Mouse (Mus musculus) bone marrow, adult 2 months (tissue): Measurements from ENCODE around the gene Lrp2. TPM values are rescaled to one million over a fixed set of nuclear protein-coding genes. Genes with fewer than 3 reads are reported as not detected.

Experiments used
- H3K27ac ChIP-seq: fragments of 200-500 bp; 2 replicates; pipeline ENCODE4 v1.5.1; 2012; ENCODE audit warnings: low read depth, mild to moderate bottlenecking, control low read depth, inconsistent platforms, low read length; ENCODE audit not compliant: control insufficient read depth, poor library complexity, insufficient read depth
- H3K4me1 ChIP-seq: fragments of 200-500 bp; 2 replicates; pipeline ENCODE4 v1.6.1; 2011; ENCODE audit warnings: low read length; ENCODE audit not compliant: control insufficient read depth, insufficient read depth
- H3K4me3 ChIP-seq: fragments of 200-500 bp; replicated peaks from 2 replicates; pipeline ENCODE3; 2011; ENCODE audit warnings: mild to moderate bottlenecking, low read depth, low read length, control low read depth; ENCODE audit not compliant: control insufficient read depth
- CTCF ChIP-seq: fragments of 200-500 bp; IDR thresholded peaks from 2 replicates; pipeline ENCODE4 v1.5.1; 2011; ENCODE audit warnings: low read length, control low read depth; ENCODE audit not compliant: control insufficient read depth, insufficient read depth
- POLR2A ChIP-seq: fragments of 200-500 bp; IDR thresholded peaks from 2 replicates; pipeline ENCODE4 v1.6.1; 2011; ENCODE audit warnings: low read depth, mild to moderate bottlenecking, control low read depth, low read length, borderline replicate concordance; ENCODE audit not compliant: control insufficient read depth
- WGBS: fragments of 180-500 bp; shearing (Covaris S2); methylation state at CpG from one replicate; pipeline ENCODE4 v1.1.7; 2018; 5-methylcytosine and 5-hydroxymethylcytosine counted together
- polyA plus RNA-seq: library from polyadenylated mRNA; stranded (reverse); fragments of >200 nt; gene quantifications from 2 replicates; pipeline ENCODE4 v1.2.4, GENCODE M21; 2011; ENCODE audit warnings: low replicate concordance; ENCODE audit not compliant: missing spikeins, insufficient read depth, insufficient read length

Lrp2 gene
- polyA plus RNA-seq, 1 experiment: 0.35 TPM

DNA sequence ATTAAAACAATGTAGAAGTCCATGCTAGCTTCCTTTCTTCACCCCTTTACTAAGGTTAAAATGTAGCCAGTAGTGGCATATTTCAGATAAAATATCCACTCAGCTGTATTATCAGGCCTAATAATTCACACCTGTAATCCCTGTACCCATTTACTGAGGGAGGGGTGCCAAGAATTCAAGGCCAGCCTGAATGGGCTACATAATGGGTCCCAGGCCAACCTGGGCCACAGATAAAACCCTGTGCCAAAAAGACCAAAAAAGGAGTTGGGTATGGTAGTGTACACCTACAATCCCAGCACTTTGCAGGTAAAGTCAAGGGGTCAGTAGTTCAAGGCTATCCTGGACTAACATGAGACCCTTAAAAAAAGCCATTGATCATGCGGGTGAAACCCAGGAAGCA is 9.3 kb downstream of the Lrp2 start:
- Histone ChIP-seq H3K27ac (no peak overlapping the region), H3K4me1 (no peaks in the 10 kb centered on the region), H3K4me3 (no peak overlapping the region)
- TF ChIP-seq POLR2A: no peak
- no peak for TF ChIP-seq CTCF
- 85% methylated on average over 1 of the region's 1 CpGs for WGBS

DNA sequence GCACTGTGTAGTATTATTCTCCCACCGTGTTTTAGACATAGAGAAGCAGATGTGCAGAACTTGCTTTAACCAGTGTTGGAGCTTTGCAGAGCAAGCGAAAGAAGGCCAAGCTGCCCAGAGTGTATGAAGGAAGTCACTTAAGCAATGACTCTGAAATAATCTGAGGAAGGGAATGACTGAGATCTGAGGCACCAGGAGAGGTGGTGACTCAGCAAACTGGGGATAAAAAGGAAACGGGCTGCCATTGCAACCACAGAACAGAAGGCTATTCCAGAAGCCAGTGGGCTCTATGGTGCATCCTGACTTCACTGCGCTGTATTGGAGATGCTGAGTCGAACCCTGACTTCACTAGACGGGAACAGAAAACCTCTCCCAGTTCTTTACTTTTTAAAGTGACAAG is 10.9 kb downstream of the Lrp2 start:
- TF ChIP-seq CTCF (no peak), POLR2A (no peak)
- Histone ChIP-seq H3K27ac (no peak overlapping the region), H3K4me1 (no peaks in the 10 kb centered on the region), H3K4me3 (no peak overlapping the region)
- WGBS: 13% methylated on average over 6 of the region's 6 CpGs

DNA sequence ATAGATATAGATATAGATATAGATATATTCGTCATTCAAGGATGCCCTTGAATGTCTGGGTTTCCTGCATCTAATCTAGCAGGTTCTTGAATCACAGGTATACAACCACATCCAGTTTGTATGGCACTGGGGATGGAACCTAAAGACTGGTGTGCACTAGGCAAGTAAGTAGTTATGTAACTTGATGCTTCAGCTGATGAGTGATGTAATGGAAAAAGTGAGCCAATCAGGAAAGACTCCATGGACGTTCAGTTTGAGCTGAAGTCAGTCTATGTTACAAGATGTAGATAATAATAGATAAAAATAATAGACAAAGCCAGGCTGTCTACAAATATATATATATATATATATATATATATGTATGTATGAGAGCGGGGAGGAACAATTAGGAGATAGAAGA is 11.6 kb downstream of the Lrp2 start:
- Histone ChIP-seq H3K4me1 (no peaks in the 10 kb centered on the region), H3K27ac (no peak overlapping the region), H3K4me3 (no peak overlapping the region)
- TF ChIP-seq POLR2A: no peak
- no peak for TF ChIP-seq CTCF
- 62% methylated on average over 3 of the region's 3 CpGs for WGBS

DNA sequence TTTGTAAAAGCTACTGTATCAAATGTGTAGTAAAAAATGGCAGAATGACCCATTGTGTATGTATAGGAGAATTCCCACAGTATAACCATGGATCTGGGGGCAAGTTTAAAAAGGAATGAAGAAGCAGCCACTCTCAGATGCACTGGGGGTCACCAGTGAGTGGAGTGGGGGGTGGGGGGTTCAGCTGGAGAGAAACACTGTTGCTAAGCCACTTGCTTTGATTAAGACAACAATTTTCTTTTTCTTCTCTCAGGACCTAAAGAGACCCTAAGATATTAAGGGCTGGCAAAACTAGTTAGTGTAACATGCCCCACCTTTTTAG is 12.2 kb downstream of the Lrp2 start:
- Histone ChIP-seq H3K4me1 (no peaks in the 10 kb centered on the region), H3K4me3 (no peak overlapping the region), H3K27ac (no peak overlapping the region)
- TF ChIP-seq CTCF: no peak
- no peak for TF ChIP-seq POLR2A

GRCm38 (mm10) chr2:69573038-69573732 is 12.7 kb downstream of the Lrp2 start:
- no peak overlapping the region for H3K4me3 ChIP-seq
- H3K4me1 ChIP-seq: no peaks in the 10 kb centered on the region
- TF ChIP-seq CTCF: no peak
- no peak for TF ChIP-seq POLR2A
- no peak overlapping the region for H3K27ac ChIP-seq
- WGBS: 81% methylated on average over 5 of the region's 5 CpGs

DNA sequence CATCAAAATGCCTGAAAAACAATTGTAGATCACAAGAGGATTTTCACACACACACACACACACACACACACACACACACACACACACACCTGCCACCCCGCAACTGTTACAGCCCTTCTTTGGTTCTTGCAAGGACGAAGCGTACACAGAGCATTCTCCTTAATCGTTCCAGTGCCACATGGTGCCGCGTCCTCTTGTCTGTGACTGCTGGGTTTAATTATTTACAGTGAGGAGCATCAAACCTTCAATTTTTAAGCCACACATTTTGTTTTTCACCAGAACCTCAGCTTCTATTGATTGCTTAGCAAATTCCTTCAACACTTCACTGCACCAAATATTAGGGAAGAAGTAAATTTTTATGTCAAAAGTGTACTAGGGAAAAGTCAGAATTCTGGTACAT is 15.3 kb downstream of the Lrp2 start:
- 84% methylated on average over 6 of the region's 6 CpGs for WGBS
- TF ChIP-seq CTCF: no peak
- no peak for TF ChIP-seq POLR2A
- Histone ChIP-seq H3K27ac (no peak overlapping the region), H3K4me3 (no peak overlapping the region), H3K4me1 (no peaks in the 10 kb centered on the region)

DNA sequence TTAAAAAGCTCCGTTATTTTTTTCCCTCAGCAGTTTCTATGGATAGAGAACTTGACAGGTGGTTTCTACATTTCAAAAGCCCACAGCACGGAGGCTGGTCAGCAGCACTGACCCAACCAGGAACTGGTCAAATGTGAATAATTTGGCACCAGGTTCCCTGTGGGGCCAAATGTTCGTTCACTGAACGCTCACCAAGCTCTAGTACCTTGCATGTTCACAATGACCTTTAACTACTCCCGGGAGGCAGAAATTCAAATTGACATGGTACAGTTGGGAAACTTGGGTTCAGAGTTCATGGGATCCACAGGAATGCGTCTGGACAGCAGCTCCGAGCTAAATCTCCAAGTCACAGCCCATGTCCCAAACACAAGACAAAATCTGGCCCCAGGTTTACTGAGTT is 19.6 kb downstream of the Lrp2 start:
- Histone ChIP-seq H3K27ac (no peak overlapping the region), H3K4me3 (no peak overlapping the region), H3K4me1 (no peaks in the 10 kb centered on the region)
- TF ChIP-seq POLR2A (no peak), CTCF (no peak)
- WGBS: 75% methylated on average over 7 of the region's 7 CpGs

GRCm38 (mm10) chr2:69563492-69563891 is 22.4 kb downstream of the Lrp2 start:
- no peak for TF ChIP-seq CTCF
- no peak for TF ChIP-seq POLR2A
- WGBS: 44% methylated on average over 6 of the region's 6 CpGs
- Histone ChIP-seq H3K27ac (no peak overlapping the region), H3K4me1 (no peaks in the 10 kb centered on the region), H3K4me3 (no peak overlapping the region)

DNA sequence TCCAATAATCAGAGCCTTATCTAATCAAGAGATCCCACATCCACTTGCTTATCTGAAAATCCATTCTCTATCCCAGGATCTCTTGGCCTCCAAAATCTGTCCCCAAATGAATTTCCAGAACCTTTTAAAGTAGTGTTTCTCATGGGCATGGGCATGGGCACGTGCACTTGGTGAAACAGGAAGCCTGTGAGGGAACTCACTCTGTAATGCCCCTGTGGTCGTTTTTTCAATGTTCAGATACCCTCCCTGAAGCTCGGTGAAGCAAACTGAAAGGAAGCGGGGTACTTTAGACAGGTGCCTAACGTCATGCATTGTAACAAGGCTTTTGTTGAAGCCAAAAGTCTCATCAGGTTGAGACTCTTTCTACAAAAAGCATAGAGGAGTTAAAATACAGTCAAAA is 23.1 kb downstream of the Lrp2 start:
- Histone ChIP-seq H3K4me1 (no peaks in the 10 kb centered on the region), H3K4me3 (no peak overlapping the region), H3K27ac (no peak overlapping the region)
- TF ChIP-seq CTCF (no peak), POLR2A (no peak)
- 3% methylated on average over 5 of the region's 5 CpGs for WGBS
